Mouse (Mus musculus) bone marrow macrophage, adult 2 months (primary cell): Measurements from ENCODE around the gene Pola2. TPM values are rescaled to one million over a fixed set of nuclear protein-coding genes. Genes with fewer than 3 reads are reported as not detected.

Experiments
- H3K27ac ChIP-seq: 2 replicates; pipeline ENCODE4 v1.5.1; 2012; ENCODE audit warnings: low read depth, low read length; ENCODE audit not compliant: insufficient read depth
- H3K4me1 ChIP-seq: 2 replicates; pipeline ENCODE4 v1.6.1; 2012; ENCODE audit warnings: low read length; ENCODE audit not compliant: control insufficient read depth, insufficient read depth
- H3K4me3 ChIP-seq: 2 replicates; pipeline ENCODE4 v1.5.1; 2012; ENCODE audit warnings: mild to moderate bottlenecking, low read length, moderate library complexity; ENCODE audit not compliant: insufficient read depth
- CTCF ChIP-seq: IDR thresholded peaks from 2 replicates; pipeline ENCODE4 v1.5.1; 2012; ENCODE audit warnings: low read depth, mild to moderate bottlenecking, low read length, moderate library complexity
- POLR2A ChIP-seq: IDR thresholded peaks from 2 replicates; pipeline ENCODE4 v1.6.1; 2012; ENCODE audit warnings: mild to moderate bottlenecking, low read depth, low read length, borderline replicate concordance
- polyA plus RNA-seq: library from polyadenylated mRNA; stranded (reverse); fragments of >200 nt; gene quantifications from 2 replicates; pipeline ENCODE4 v1.2.4, GENCODE M21; 2012; ENCODE audit not compliant: missing spikeins, insufficient read depth, insufficient read length

The Pola2 gene
- polyA plus RNA-seq = 24.7 and 24.8 TPM in 2 replicates

DNA sequence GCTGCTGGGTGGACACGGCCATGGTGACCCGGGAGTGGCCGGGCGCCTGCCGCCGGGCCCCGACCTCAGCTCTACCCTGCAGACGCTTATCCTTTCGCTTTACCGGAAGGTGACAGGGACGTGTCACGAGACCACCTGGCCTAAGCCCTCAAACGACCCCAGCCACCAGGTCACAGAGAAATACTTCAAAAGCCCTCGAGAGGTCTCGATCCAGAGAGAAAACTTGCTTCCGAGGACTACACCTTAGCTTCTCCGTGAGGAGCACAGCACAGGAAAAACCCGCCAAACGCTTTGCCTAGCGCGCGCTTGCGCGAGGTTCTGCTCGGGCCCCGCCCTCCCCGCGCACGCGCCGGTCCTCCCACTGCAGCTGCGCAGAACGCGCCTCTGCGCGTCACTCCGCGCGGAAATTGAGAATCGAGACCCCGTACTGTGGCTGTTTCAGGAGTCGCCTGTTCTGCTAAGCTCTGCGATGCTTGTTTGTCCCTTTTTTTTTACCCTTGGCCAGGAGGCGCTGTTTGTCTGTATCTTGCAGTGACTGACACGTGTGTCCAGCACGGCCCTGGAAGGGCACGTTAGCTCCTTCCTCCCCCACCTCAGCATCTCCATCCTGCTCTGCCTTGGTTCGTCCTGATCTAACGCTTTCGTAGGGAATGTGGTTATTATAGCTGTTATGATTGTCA lies at the start of gene Pola2:
Gene Pola2, minus strand, starts transcription at position 320 of the 680 bp plus-strand sequence.
- H3K27ac ChIP-seq = peak within 1 kb of the TSS; percentile 77
- H3K4me3 ChIP-seq = peak within 1 kb of the TSS; percentile 95
- TF ChIP-seq POLR2A = no peak
- no peak for TF ChIP-seq CTCF
- peaks cover 9% of the 10 kb centered on the region; the same call in 1 of the 2 replicates for H3K4me1 ChIP-seq

- H3K4me3 ChIP-seq = no peak overlapping the region
- H3K4me1 ChIP-seq = peaks cover 8% of the 10 kb centered on the region
- no peak overlapping the region for H3K27ac ChIP-seq
- TF ChIP-seq POLR2A (no peak), CTCF (no peak)
These were observed 49.7 kb upstream of the Pola2 start for GRCm38 (mm10) chr19:6013691-6014090.

DNA sequence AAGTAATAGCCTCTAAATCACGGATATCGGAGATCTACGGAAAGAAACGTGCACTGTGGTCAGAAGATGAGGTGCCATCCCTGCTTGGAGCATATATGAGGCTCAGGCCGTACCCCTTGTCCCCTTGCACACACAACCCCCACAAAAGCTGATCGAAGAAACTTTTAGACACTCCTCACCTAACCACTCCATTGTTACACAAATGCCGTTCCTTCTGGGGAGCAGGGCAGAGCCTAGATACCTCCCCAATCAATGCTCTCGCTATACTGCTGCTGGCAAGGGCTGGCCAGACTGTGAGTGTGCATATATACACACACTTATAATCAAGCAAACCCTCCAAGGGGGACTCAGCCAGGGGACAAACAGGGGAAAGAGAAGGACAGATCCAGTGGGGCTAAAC lies 45.1 kb upstream of the Pola2 start:
- TF ChIP-seq POLR2A = no peak
- TF ChIP-seq CTCF = no peak
- Histone ChIP-seq H3K4me1 (0 out of 2 replicates have a peak, but pooled peaks cover 3% of the 10 kb centered on the region), H3K27ac (no peak overlapping the region), H3K4me3 (no peak overlapping the region)

DNA sequence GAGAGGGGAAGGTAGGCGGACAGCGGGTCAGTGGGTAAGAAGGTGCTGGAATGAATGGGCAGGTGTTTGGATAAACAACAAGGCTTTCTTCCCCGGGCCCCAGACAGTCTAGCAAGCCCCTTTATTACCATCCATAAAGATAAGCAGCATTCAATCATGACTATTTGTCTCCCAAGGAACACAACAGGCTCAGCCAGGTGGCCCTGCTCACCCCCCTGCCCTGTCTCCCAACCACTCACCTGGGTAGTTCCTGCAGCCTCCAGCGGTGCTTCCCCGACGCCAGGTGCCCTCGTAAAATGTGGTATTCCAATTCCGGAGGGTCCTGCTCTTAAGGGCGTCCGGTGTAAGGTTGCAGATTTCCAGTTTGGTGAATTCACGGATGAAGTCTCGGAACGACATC lies 43.0 kb upstream of the Pola2 start:
- Histone ChIP-seq H3K4me3 (no peak overlapping the region), H3K4me1 (0 out of 2 replicates have a peak, but pooled peaks cover 3% of the 10 kb centered on the region), H3K27ac (no peak overlapping the region)
- no peak for TF ChIP-seq CTCF
- TF ChIP-seq POLR2A = no peak

- Histone ChIP-seq H3K4me1 (0 out of 2 replicates have a peak, but pooled peaks cover 3% of the 10 kb centered on the region), H3K27ac (no peak overlapping the region), H3K4me3 (no peak overlapping the region)
- TF ChIP-seq CTCF = no peak
These were observed 41.5 kb upstream of the Pola2 start for GRCm38 (mm10) chr19:6005541-6005940.

DNA sequence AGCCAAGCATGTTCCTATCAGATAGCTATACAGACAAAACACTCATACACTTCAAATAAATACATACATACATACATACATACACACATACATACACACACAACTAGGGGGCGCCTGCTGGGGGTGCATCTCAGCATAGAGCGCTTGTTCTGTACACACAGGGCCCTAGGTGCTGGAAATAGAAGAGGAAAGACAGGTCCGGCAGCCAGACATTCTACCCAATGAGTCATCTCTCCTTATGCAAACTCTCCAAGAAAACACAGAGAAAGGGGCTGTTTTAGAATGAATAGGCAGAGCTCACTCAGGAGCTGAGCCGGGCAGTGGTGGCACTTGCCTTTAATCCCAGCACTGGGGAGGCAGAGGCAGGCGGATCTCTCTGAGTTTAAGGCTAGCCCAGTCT lies 36.0 kb upstream of the Pola2 start:
- no peak overlapping the region for H3K27ac ChIP-seq
- H3K4me3 ChIP-seq = no peak overlapping the region
- peaks cover 6% of the 10 kb centered on the region for H3K4me1 ChIP-seq
- TF ChIP-seq POLR2A (no peak), CTCF (no peak; the same call in 1 of the 2 replicates)

- Histone ChIP-seq H3K4me3 (no peak overlapping the region), H3K27ac (no peak overlapping the region), H3K4me1 (peaks cover 6% of the 10 kb centered on the region)
- TF ChIP-seq POLR2A (no peak), CTCF (no peak)
These were observed 34.2 kb upstream of the Pola2 start for GRCm38 (mm10) chr19:5998180-5998579.

- TF ChIP-seq CTCF = no peak
- no peak for TF ChIP-seq POLR2A
- Histone ChIP-seq H3K4me1 (peaks cover 17% of the 10 kb centered on the region), H3K27ac (no peak overlapping the region), H3K4me3 (no peak overlapping the region)
These were observed 30.7 kb upstream of the Pola2 start for GRCm38 (mm10) chr19:5994711-5995110.

- TF ChIP-seq POLR2A (no peak), CTCF (no peak)
- Histone ChIP-seq H3K4me3 (no peak overlapping the region), H3K27ac (no peak overlapping the region), H3K4me1 (peaks cover 28% of the 10 kb centered on the region)
These were observed 28.0 kb upstream of the Pola2 start for GRCm38 (mm10) chr19:5992012-5992411.

- H3K4me3 ChIP-seq = no peak overlapping the region
- H3K4me1 ChIP-seq = peaks cover 28% of the 10 kb centered on the region
- TF ChIP-seq POLR2A = no peak
- TF ChIP-seq CTCF = no peak
- H3K27ac ChIP-seq = no peak overlapping the region
These were observed 27.5 kb upstream of the Pola2 start for GRCm38 (mm10) chr19:5991467-5991866.
